Mouse (Mus musculus): ENCODE measurements around the gene Stat6. TPM values are rescaled to one million over a fixed set of nuclear protein-coding genes. Genes with fewer than 3 reads are reported as not detected.

Stat6 gene
- polyA plus RNA-seq, 1 experiment from 2014 or later: 36.7 TPM

- H3K36me3 ChIP-seq: no peaks in the 10 kb centered on the region
- H3K27me3 ChIP-seq: no peaks in the 10 kb centered on the region
- no peak overlapping the region for H3K4me2 ChIP-seq
- no peak for ATAC-seq (ENCODE audit: insufficient number of reproducible peaks, low FRiP score, low TSS enrichment, low read depth)
- H3K27ac ChIP-seq: no peak overlapping the region
- H3K9me3 ChIP-seq: no peaks in the 10 kb centered on the region
- 80% methylated on average over 3 of the region's 3 CpGs for WGBS
- peaks cover 17% of the 10 kb centered on the region for H3K4me1 ChIP-seq
- no peak overlapping the region for H3K4me3 ChIP-seq
- no peak overlapping the region for H3K9ac ChIP-seq
These were observed 37.1 kb downstream of the Stat6 start for GRCm38 (mm10) chr10:127679881-127680280.

GRCm38 (mm10) chr10:127682886-127683285, 40.1 kb downstream of the Stat6 start:
- Histone ChIP-seq H3K9me3 (no peaks in the 10 kb centered on the region), H3K36me3 (no peaks in the 10 kb centered on the region), H3K27me3 (no peaks in the 10 kb centered on the region), H3K4me1 (peaks cover 10% of the 10 kb centered on the region), H3K9ac (no peak overlapping the region), H3K4me3 (no peak overlapping the region), H3K27ac (no peak overlapping the region), H3K4me2 (no peak overlapping the region)
- ATAC-seq (ENCODE audit: insufficient number of reproducible peaks, low FRiP score, low TSS enrichment, low read depth): no peak
- 71% methylated on average over 6 of the region's 6 CpGs for WGBS

DNA sequence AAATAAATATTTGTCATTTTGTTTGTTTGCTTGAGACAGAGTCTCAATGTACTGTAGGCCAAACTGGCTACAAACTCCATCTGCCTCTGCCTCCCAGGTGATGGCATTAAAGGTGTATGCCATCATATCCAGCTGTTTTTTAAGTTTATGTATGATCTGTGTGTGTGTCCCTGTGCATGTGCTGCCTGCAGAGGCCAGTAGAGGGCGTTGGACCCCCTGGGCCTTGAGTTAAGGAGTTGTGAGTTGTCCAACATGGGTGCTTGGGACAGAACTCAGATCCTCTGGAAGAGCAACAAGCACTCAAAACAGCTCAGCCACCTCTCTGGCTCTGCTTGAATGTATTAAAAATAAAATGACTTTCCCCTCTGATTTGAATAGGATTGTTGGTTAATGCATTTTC, 48.3 kb downstream of the Stat6 start:
- ATAC-seq (ENCODE audit: insufficient number of reproducible peaks, low FRiP score, low TSS enrichment, low read depth): no peak
- Histone ChIP-seq H3K4me2 (no peak overlapping the region), H3K27me3 (no peaks in the 10 kb centered on the region), H3K27ac (no peak overlapping the region), H3K4me1 (no peaks in the 10 kb centered on the region), H3K9me3 (no peaks in the 10 kb centered on the region), H3K9ac (no peak overlapping the region), H3K4me3 (no peak overlapping the region), H3K36me3 (peaks cover 48% of the 10 kb centered on the region)
- 19% methylated on average over 1 of the region's 1 CpGs for WGBS

DNA sequence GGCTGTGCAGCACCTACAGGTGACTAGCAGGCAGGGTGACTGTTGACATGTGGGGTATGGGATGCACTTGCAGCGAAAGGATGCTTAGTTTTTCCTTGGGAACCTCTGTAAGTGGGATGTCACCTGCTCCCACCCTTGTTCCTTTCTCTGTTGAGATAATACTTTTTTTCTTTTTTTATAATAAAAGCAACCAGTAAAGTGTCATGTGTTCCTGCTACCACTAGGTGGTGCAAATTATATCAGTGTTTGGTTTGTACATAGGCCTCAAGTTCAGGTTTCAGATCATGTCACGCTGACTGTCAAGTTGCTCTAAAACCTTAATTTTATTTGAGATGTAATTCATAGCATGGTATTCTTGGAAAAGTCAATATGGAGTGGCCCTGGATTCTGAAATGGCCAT, 51.9 kb downstream of the Stat6 start:
- no peaks in the 10 kb centered on the region for H3K27me3 ChIP-seq
- H3K4me1 ChIP-seq: no peaks in the 10 kb centered on the region
- ATAC-seq (ENCODE audit: insufficient number of reproducible peaks, low FRiP score, low TSS enrichment, low read depth): no peak
- H3K9me3 ChIP-seq: no peaks in the 10 kb centered on the region
- WGBS: 53% methylated on average over 2 of the region's 2 CpGs
- peaks cover 70% of the 10 kb centered on the region for H3K36me3 ChIP-seq
- H3K4me2 ChIP-seq: no peak overlapping the region
- no peak overlapping the region for H3K9ac ChIP-seq
- H3K27ac ChIP-seq: no peak overlapping the region
- no peak overlapping the region for H3K4me3 ChIP-seq

- Histone ChIP-seq H3K36me3 (peaks cover 66% of the 10 kb centered on the region), H3K4me1 (no peaks in the 10 kb centered on the region), H3K4me2 (no peak overlapping the region), H3K4me3 (no peak overlapping the region), H3K27ac (no peak overlapping the region), H3K27me3 (no peaks in the 10 kb centered on the region), H3K9me3 (no peaks in the 10 kb centered on the region), H3K9ac (no peak overlapping the region)
- 94% methylated on average over 7 of the region's 7 CpGs for WGBS
- ATAC-seq (ENCODE audit: insufficient number of reproducible peaks, low FRiP score, low TSS enrichment, low read depth): no peak
These were observed 53.0 kb downstream of the Stat6 start for GRCm38 (mm10) chr10:127695775-127696174.

- no peak overlapping the region for H3K9ac ChIP-seq
- no peak overlapping the region for H3K4me3 ChIP-seq
- no peaks in the 10 kb centered on the region for H3K27me3 ChIP-seq
- 92% methylated on average over 7 of the region's 7 CpGs for WGBS
- peaks cover 48% of the 10 kb centered on the region for H3K36me3 ChIP-seq
- H3K9me3 ChIP-seq: no peaks in the 10 kb centered on the region
- H3K27ac ChIP-seq: no peak overlapping the region
- ATAC-seq (ENCODE audit: insufficient number of reproducible peaks, low FRiP score, low TSS enrichment, low read depth): no peak
- H3K4me2 ChIP-seq: no peak overlapping the region
- no peaks in the 10 kb centered on the region for H3K4me1 ChIP-seq
These were observed 56.2 kb downstream of the Stat6 start for GRCm38 (mm10) chr10:127698966-127699365.

- Histone ChIP-seq H3K36me3 (peaks cover 12% of the 10 kb centered on the region; the same call in 1 of the 2 replicates), H3K4me2 (no peak overlapping the region), H3K27ac (no peak overlapping the region), H3K27me3 (no peaks in the 10 kb centered on the region), H3K9me3 (no peaks in the 10 kb centered on the region), H3K9ac (no peak overlapping the region), H3K4me3 (no peak overlapping the region), H3K4me1 (no peaks in the 10 kb centered on the region)
- WGBS: 35% methylated on average over 4 of the region's 4 CpGs
- no peak for ATAC-seq (ENCODE audit: insufficient number of reproducible peaks, low FRiP score, low TSS enrichment, low read depth)
These were observed 60.5 kb downstream of the Stat6 start for GRCm38 (mm10) chr10:127703299-127703698.

GRCm38 (mm10) chr10:127704293-127704692, 61.5 kb downstream of the Stat6 start:
- Histone ChIP-seq H3K4me1 (no peaks in the 10 kb centered on the region), H3K9ac (no peak overlapping the region), H3K27me3 (no peaks in the 10 kb centered on the region), H3K36me3 (peaks cover 8% of the 10 kb centered on the region; the same call in 1 of the 2 replicates), H3K4me3 (no peak overlapping the region), H3K27ac (no peak overlapping the region), H3K4me2 (no peak overlapping the region), H3K9me3 (no peaks in the 10 kb centered on the region)
- WGBS: 51% methylated on average over 2 of the region's 2 CpGs
- no peak for ATAC-seq (ENCODE audit: insufficient number of reproducible peaks, low FRiP score, low TSS enrichment, low read depth)

DNA sequence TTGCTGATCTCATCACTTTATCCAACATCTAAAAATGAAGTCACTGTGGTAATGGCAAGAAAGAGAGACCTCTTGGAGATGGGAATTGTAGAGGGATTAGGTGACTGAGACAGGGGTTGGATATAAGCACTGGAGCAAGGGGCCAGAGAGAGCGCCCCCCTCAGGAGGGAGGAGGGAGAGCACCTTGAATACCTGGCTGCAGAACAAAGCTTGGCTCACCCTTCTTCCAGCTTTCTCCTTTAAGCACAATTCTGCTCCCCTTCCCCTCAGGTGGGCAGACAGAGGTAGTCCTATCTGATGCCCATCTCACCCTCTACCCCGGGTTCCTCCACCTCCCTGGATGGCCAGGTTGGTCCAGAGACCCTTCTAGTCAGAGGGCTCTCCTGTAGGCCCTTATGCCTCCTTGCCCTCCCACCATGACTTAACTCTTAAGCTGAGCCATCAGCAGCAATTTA, 62.0 kb downstream of the Stat6 start, which contains the start of gene Myo1a:
Gene Myo1a (plus strand): TSS at position 405 of the 455 bp plus-strand sequence.
- Histone ChIP-seq H3K4me2 (no peak within 1 kb of the TSS), H3K9me3 (no peaks in the 10 kb centered on the region), H3K27ac (no peak within 1 kb of the TSS), H3K4me3 (no peak within 1 kb of the TSS), H3K4me1 (no peaks in the 10 kb centered on the region), H3K27me3 (no peaks in the 10 kb centered on the region), H3K36me3 (peaks cover 5% of the 10 kb centered on the region; the same call in 1 of the 2 replicates), H3K9ac (no peak within 1 kb of the TSS)
- no peak for ATAC-seq (ENCODE audit: insufficient number of reproducible peaks, low FRiP score, low TSS enrichment, low read depth)
- WGBS: 64% methylated on average over 2 of the region's 2 CpGs

DNA sequence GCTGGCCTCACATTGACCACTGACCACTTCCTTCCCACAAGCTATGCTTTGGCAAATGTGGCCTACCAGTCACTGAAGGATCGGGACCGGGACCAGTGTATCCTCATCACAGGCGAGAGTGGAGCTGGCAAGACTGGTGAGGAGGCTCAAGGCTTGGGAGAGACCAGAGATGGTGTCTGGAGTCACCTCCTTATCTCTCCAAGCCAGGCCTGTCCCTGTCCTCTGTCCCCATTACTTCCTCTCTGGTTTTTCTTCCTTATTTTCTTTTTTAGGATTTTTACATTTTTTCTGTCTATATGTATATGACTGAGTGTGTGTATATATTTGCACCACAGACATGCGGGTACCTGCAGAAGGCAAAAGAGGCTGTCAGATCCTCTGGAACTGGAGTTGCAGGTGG, 63.0 kb downstream of the Stat6 start:
- Histone ChIP-seq H3K36me3 (no peaks in the 10 kb centered on the region), H3K4me1 (no peaks in the 10 kb centered on the region), H3K9me3 (no peaks in the 10 kb centered on the region), H3K9ac (no peak overlapping the region), H3K27me3 (no peaks in the 10 kb centered on the region), H3K4me3 (no peak overlapping the region), H3K4me2 (no peak overlapping the region), H3K27ac (no peak overlapping the region)
- no peak for ATAC-seq (ENCODE audit: insufficient number of reproducible peaks, low FRiP score, low TSS enrichment, low read depth)
- WGBS: 94% methylated on average over 4 of the region's 4 CpGs

DNA sequence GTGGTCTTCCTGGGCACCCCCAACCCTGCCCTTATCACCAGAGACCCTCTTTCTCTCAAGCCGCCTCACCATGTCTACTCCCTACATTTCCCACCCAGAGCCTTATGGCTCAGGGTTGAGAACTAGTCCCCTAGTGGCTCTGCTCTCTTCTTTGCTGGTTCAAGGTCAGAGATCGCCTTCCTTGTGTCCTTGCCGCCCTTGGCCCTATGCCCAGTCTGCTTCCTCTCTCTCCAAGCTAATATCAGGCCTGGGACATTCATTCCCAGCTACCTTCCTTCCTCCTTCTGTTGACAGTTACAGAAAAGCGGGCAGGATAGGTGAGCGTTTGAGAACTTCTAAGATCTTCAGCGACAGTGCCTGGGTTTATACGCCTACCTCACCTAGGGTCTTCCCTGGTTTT, 64.9 kb downstream of the Stat6 start:
- Histone ChIP-seq H3K4me2 (no peak overlapping the region), H3K4me3 (no peak overlapping the region), H3K27ac (no peak overlapping the region), H3K27me3 (no peaks in the 10 kb centered on the region), H3K4me1 (0 out of 2 replicates have a peak, but pooled peaks cover 3% of the 10 kb centered on the region), H3K9me3 (no peaks in the 10 kb centered on the region), H3K36me3 (no peaks in the 10 kb centered on the region), H3K9ac (no peak overlapping the region)
- WGBS: 86% methylated on average over 7 of the region's 7 CpGs
- no peak for ATAC-seq (ENCODE audit: insufficient number of reproducible peaks, low FRiP score, low TSS enrichment, low read depth)

- no peak overlapping the region for H3K27ac ChIP-seq
- no peak overlapping the region for H3K4me3 ChIP-seq
- 0 out of 2 replicates have a peak, but pooled peaks cover 3% of the 10 kb centered on the region for H3K4me1 ChIP-seq
- no peak overlapping the region for H3K9ac ChIP-seq
- WGBS: 78% methylated on average over 3 of the region's 3 CpGs
- no peaks in the 10 kb centered on the region for H3K9me3 ChIP-seq
- no peaks in the 10 kb centered on the region for H3K27me3 ChIP-seq
- no peaks in the 10 kb centered on the region for H3K36me3 ChIP-seq
- no peak for ATAC-seq (ENCODE audit: insufficient number of reproducible peaks, low FRiP score, low TSS enrichment, low read depth)
- H3K4me2 ChIP-seq: no peak overlapping the region
These were observed 66.1 kb downstream of the Stat6 start for GRCm38 (mm10) chr10:127708850-127709370.

- H3K9ac ChIP-seq: no peak overlapping the region
- no peaks in the 10 kb centered on the region for H3K27me3 ChIP-seq
- no peaks in the 10 kb centered on the region for H3K9me3 ChIP-seq
- H3K4me1 ChIP-seq: 0 out of 2 replicates have a peak, but pooled peaks cover 3% of the 10 kb centered on the region
- H3K4me3 ChIP-seq: no peak overlapping the region
- no peak overlapping the region for H3K27ac ChIP-seq
- H3K4me2 ChIP-seq: no peak overlapping the region
- H3K36me3 ChIP-seq: no peaks in the 10 kb centered on the region; the same call in 1 of the 2 replicates
- 70% methylated on average over 13 of the region's 13 CpGs for WGBS
- no peak for ATAC-seq (ENCODE audit: insufficient number of reproducible peaks, low FRiP score, low TSS enrichment, low read depth)
These were observed 67.5 kb downstream of the Stat6 start for GRCm38 (mm10) chr10:127710331-127710730.

All from limb, embryonic 15.5 days (tissue).